Mouse (Mus musculus): ENCODE data around the gene Hoxa3. TPM values are rescaled to one million over a fixed set of nuclear protein-coding genes. Genes with fewer than 3 reads are reported as not detected.

Hoxa3 gene
- polyA plus RNA-seq, 1 experiment from 2014 or later = not detected

- Histone ChIP-seq H3K9ac (replicated peaks; ENCODE audit: low read depth, low read length) (no peak overlapping the region), H3K27ac (ENCODE audit: low read length) (no peak overlapping the region), H3K4me1 (replicated peaks; ENCODE audit: control insufficient read depth, insufficient read depth, low read length) (0 out of 2 replicates have a peak, but pooled peaks cover 3% of the 10 kb centered on the region), H3K9me3 (ENCODE audit: control insufficient read depth, low read length) (no peaks in the 10 kb centered on the region), H3K36me3 (ENCODE audit: control insufficient read depth, insufficient read depth) (no peaks in the 10 kb centered on the region), H3K4me2 (ENCODE audit: low read length) (no peak overlapping the region), H3K27me3 (replicated peaks; ENCODE audit: control insufficient read depth, insufficient read depth, low read length) (peaks cover 89% of the 10 kb centered on the region), H3K4me3 (replicated peaks; ENCODE audit: low read length) (no peak overlapping the region)
- WGBS = 1% methylated on average over 40 of the region's 42 CpGs
- ATAC-seq = no peak; the same call in 1 of the 2 replicates
These were observed 44.7 kb downstream of the Hoxa3 start for GRCm38 (mm10) chr6:52168191-52169055.

- Histone ChIP-seq H3K36me3 (ENCODE audit: control insufficient read depth, insufficient read depth) (no peaks in the 10 kb centered on the region), H3K27me3 (replicated peaks; ENCODE audit: control insufficient read depth, insufficient read depth, low read length) (peaks cover 89% of the 10 kb centered on the region), H3K9ac (replicated peaks; ENCODE audit: low read depth, low read length) (no peak overlapping the region), H3K4me3 (replicated peaks; ENCODE audit: low read length) (no peak overlapping the region), H3K4me1 (replicated peaks; ENCODE audit: control insufficient read depth, insufficient read depth, low read length) (0 out of 2 replicates have a peak, but pooled peaks cover 3% of the 10 kb centered on the region), H3K9me3 (ENCODE audit: control insufficient read depth, low read length) (no peaks in the 10 kb centered on the region), H3K4me2 (ENCODE audit: low read length) (no peak overlapping the region), H3K27ac (ENCODE audit: low read length) (no peak overlapping the region)
- 1% methylated on average over 14 of the region's 14 CpGs for WGBS
- no peak for ATAC-seq
These were observed 45.4 kb downstream of the Hoxa3 start for GRCm38 (mm10) chr6:52167736-52168161.

GRCm38 (mm10) chr6:52167176-52167575 lies 46.0 kb downstream of the Hoxa3 start:
- no peaks in the 10 kb centered on the region for H3K9me3 ChIP-seq (ENCODE audit: control insufficient read depth, low read length)
- no peaks in the 10 kb centered on the region for H3K36me3 ChIP-seq (ENCODE audit: control insufficient read depth, insufficient read depth)
- peaks cover 86% of the 10 kb centered on the region for H3K27me3 ChIP-seq (replicated peaks; ENCODE audit: control insufficient read depth, insufficient read depth, low read length)
- H3K27ac ChIP-seq (ENCODE audit: low read length) = no peak overlapping the region
- H3K4me2 ChIP-seq (ENCODE audit: low read length) = no peak overlapping the region
- H3K9ac ChIP-seq (replicated peaks; ENCODE audit: low read depth, low read length) = no peak overlapping the region
- H3K4me3 ChIP-seq (replicated peaks; ENCODE audit: low read length) = no peak overlapping the region
- WGBS = 9% methylated on average over 1 of the region's 1 CpGs
- H3K4me1 ChIP-seq (replicated peaks; ENCODE audit: control insufficient read depth, insufficient read depth, low read length) = no peaks in the 10 kb centered on the region
- no peak for ATAC-seq

GRCm38 (mm10) chr6:52166431-52167077 lies 46.6 kb downstream of the Hoxa3 start:
- H3K9me3 ChIP-seq (ENCODE audit: control insufficient read depth, low read length) = no peaks in the 10 kb centered on the region
- H3K9ac ChIP-seq (replicated peaks; ENCODE audit: low read depth, low read length) = no peak overlapping the region
- H3K4me3 ChIP-seq (replicated peaks; ENCODE audit: low read length) = no peak overlapping the region
- WGBS = 2% methylated on average over 4 of the region's 4 CpGs
- H3K4me1 ChIP-seq (replicated peaks; ENCODE audit: control insufficient read depth, insufficient read depth, low read length) = no peaks in the 10 kb centered on the region
- ATAC-seq = no peak
- no peaks in the 10 kb centered on the region for H3K36me3 ChIP-seq (ENCODE audit: control insufficient read depth, insufficient read depth)
- no peak overlapping the region for H3K27ac ChIP-seq (ENCODE audit: low read length)
- peaks cover 86% of the 10 kb centered on the region for H3K27me3 ChIP-seq (replicated peaks; ENCODE audit: control insufficient read depth, insufficient read depth, low read length)
- H3K4me2 ChIP-seq (ENCODE audit: low read length) = no peak overlapping the region

- Histone ChIP-seq H3K27me3 (replicated peaks; ENCODE audit: control insufficient read depth, insufficient read depth, low read length) (peaks cover 84% of the 10 kb centered on the region), H3K9ac (replicated peaks; ENCODE audit: low read depth, low read length) (no peak overlapping the region), H3K9me3 (ENCODE audit: control insufficient read depth, low read length) (no peaks in the 10 kb centered on the region), H3K4me1 (replicated peaks; ENCODE audit: control insufficient read depth, insufficient read depth, low read length) (no peaks in the 10 kb centered on the region), H3K27ac (ENCODE audit: low read length) (no peak overlapping the region), H3K4me3 (replicated peaks; ENCODE audit: low read length) (no peak overlapping the region), H3K4me2 (ENCODE audit: low read length) (no peak overlapping the region), H3K36me3 (ENCODE audit: control insufficient read depth, insufficient read depth) (no peaks in the 10 kb centered on the region)
- no peak for ATAC-seq
- WGBS = under 1% methylated on average over 28 of the region's 28 CpGs
These were observed 47.4 kb downstream of the Hoxa3 start for GRCm38 (mm10) chr6:52165441-52166370.

GRCm38 (mm10) chr6:52164626-52165440 lies 48.3 kb downstream of the Hoxa3 start, which contains the start of gene Hoxa2:
Gene Hoxa2 (minus strand): TSS chr6:52164831.
- H3K4me2 ChIP-seq (ENCODE audit: low read length) = no peak within 1 kb of the TSS
- no peak for ATAC-seq
- H3K9me3 ChIP-seq (ENCODE audit: control insufficient read depth, low read length) = no peaks in the 10 kb centered on the region
- WGBS = under 1% methylated on average over 25 of the region's 25 CpGs
- no peaks in the 10 kb centered on the region for H3K36me3 ChIP-seq (ENCODE audit: control insufficient read depth, insufficient read depth)
- H3K4me1 ChIP-seq (replicated peaks; ENCODE audit: control insufficient read depth, insufficient read depth, low read length) = no peaks in the 10 kb centered on the region
- H3K27me3 ChIP-seq (replicated peaks; ENCODE audit: control insufficient read depth, insufficient read depth, low read length) = peaks cover 84% of the 10 kb centered on the region
- no peak within 1 kb of the TSS for H3K27ac ChIP-seq (ENCODE audit: low read length)
- H3K4me3 ChIP-seq (replicated peaks; ENCODE audit: low read length) = no peak within 1 kb of the TSS
- no peak within 1 kb of the TSS for H3K9ac ChIP-seq (replicated peaks; ENCODE audit: low read depth, low read length)

- ATAC-seq = no peak
- Histone ChIP-seq H3K4me3 (replicated peaks; ENCODE audit: low read length) (no peak overlapping the region), H3K36me3 (ENCODE audit: control insufficient read depth, insufficient read depth) (no peaks in the 10 kb centered on the region), H3K4me1 (replicated peaks; ENCODE audit: control insufficient read depth, insufficient read depth, low read length) (no peaks in the 10 kb centered on the region), H3K9ac (replicated peaks; ENCODE audit: low read depth, low read length) (no peak overlapping the region), H3K9me3 (ENCODE audit: control insufficient read depth, low read length) (no peaks in the 10 kb centered on the region), H3K27ac (ENCODE audit: low read length) (no peak overlapping the region), H3K27me3 (replicated peaks; ENCODE audit: control insufficient read depth, insufficient read depth, low read length) (peaks cover 85% of the 10 kb centered on the region), H3K4me2 (ENCODE audit: low read length) (no peak overlapping the region)
- under 1% methylated on average over 39 of the region's 39 CpGs for WGBS
These were observed 49.0 kb downstream of the Hoxa3 start for GRCm38 (mm10) chr6:52164051-52164625.

GRCm38 (mm10) chr6:52163366-52164031 lies 49.6 kb downstream of the Hoxa3 start:
- Histone ChIP-seq H3K27me3 (replicated peaks; ENCODE audit: control insufficient read depth, insufficient read depth, low read length) (peaks cover 86% of the 10 kb centered on the region), H3K27ac (ENCODE audit: low read length) (no peak overlapping the region), H3K9me3 (ENCODE audit: control insufficient read depth, low read length) (no peaks in the 10 kb centered on the region), H3K36me3 (ENCODE audit: control insufficient read depth, insufficient read depth) (no peaks in the 10 kb centered on the region), H3K4me1 (replicated peaks; ENCODE audit: control insufficient read depth, insufficient read depth, low read length) (peaks cover 4% of the 10 kb centered on the region), H3K4me2 (ENCODE audit: low read length) (no peak overlapping the region), H3K4me3 (replicated peaks; ENCODE audit: low read length) (no peak overlapping the region), H3K9ac (replicated peaks; ENCODE audit: low read depth, low read length) (no peak overlapping the region)
- ATAC-seq = no peak
- WGBS = under 1% methylated on average over 17 of the region's 17 CpGs
